Mouse (Mus musculus) liver, postnatal 0 days (tissue): Measurements from ENCODE around the gene Lrmda.

Experiments used
- CTCF ChIP-seq: sonication (generic); IDR thresholded peaks from 2 replicates; pipeline ENCODE4 v1.5.1; 2016; ENCODE audit warnings: antibody characterized with exemption, low read depth
- EP300 ChIP-seq: IDR thresholded peaks from 2 replicates; pipeline ENCODE4 v1.6.1; 2016; ENCODE audit warnings: antibody characterized with exemption, low read depth, mild to moderate bottlenecking

GRCm38 (mm10) chr14:22864132-22864531 lies 844.6 kb downstream of the Lrmda start:
- TF ChIP-seq CTCF (no peak), EP300 (no peak)
